Mouse (Mus musculus) embryonic facial prominence, embryonic 10.5 days (tissue): ENCODE measurements around the gene Obox2. TPM values are rescaled to one million over a fixed set of nuclear protein-coding genes. Genes with fewer than 3 reads are reported as not detected.
"Not testable (repeated sequence)": the region's sequence is repeated elsewhere in the genome, so short reads cannot be mapped to it uniquely, and the experiment has no call there.

Experiments
- DNase-seq: peaks from one replicate; pipeline ENCODE4 v3.0.0-alpha.2; 2017; ENCODE audit warnings: low spot score
- H3K27ac ChIP-seq: fragments of 300-500 bp; sonication (generic); replicated peaks from 2 replicates; pipeline ENCODE4 v1.5.1; 2016; ENCODE audit warnings: mild to moderate bottlenecking
- H3K27me3 ChIP-seq: fragments of 300-500 bp; sonication (generic); replicated peaks from 2 replicates; pipeline ENCODE4 v1.6.1; 2016; ENCODE audit warnings: low read depth, mild to moderate bottlenecking; ENCODE audit not compliant: poor library complexity, severe bottlenecking
- H3K36me3 ChIP-seq: fragments of 300-500 bp; sonication (generic); replicated peaks from 2 replicates; pipeline ENCODE4 v1.6.1; 2016; ENCODE audit warnings: mild to moderate bottlenecking, moderate library complexity
- H3K4me1 ChIP-seq: fragments of 300-500 bp; sonication (generic); 2 replicates; pipeline ENCODE4 v1.6.1; 2016
- H3K4me3 ChIP-seq: fragments of 300-500 bp; sonication (generic); 2 replicates; pipeline ENCODE4 v1.5.1; 2016; ENCODE audit warnings: mild to moderate bottlenecking, moderate library complexity
- H3K9me3 ChIP-seq: fragments of 300-500 bp; sonication (generic); 2 replicates; pipeline ENCODE4 v1.6.1; 2016; ENCODE audit warnings: mild to moderate bottlenecking
- WGBS: fragments of 180-500 bp; shearing (Covaris S2); methylation state at CpG from one replicate; pipeline ENCODE4 v1.1.7; 2016; 5-methylcytosine and 5-hydroxymethylcytosine counted together
- polyA plus RNA-seq: library from polyadenylated mRNA; unstranded; fragments of >200 nt; fragmentation: Nextera tagmentation; extraction: Ambion mirVana; gene quantifications from 2 replicates; pipeline ENCODE4 v1.2.1, GENCODE M21; 2016

Obox2 gene
- polyA plus RNA-seq, result not detected in 2 replicates

DNA sequence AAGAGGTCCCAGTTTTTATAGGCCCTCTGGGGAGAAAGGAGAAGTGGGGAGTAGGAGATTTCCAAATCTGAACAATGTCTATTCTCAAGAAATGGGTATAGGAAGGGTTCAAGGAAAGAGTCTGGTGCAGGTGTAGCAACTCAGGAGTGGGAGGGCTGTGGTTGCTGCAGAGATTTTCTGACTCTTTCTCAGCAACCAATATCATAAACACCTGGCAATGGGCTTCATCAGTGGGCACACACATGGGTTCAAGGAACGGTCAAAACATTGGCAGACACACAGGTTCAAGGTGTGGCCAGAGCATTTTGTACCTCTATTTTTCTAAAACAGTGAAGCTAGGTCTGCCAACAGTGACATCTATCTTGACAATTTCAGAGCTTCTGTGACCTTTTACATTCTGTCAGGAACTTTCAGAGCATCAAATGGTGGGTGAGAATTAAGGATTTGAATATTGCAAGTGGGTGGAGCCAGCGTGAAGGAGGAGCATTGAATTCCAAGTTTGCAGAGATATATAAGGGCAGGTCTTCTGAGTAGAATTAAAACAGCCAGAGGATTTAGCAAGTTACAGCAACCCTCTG, at the start of gene Obox2, which contains the start of gene Obox1:
Gene Obox2 (plus strand): TSS at position 301 of the 578 bp plus-strand sequence.
Gene Obox1 (plus strand): TSS at position 528 of the 578 bp plus-strand sequence.
- not testable (repeated sequence) for H3K36me3 ChIP-seq, H3K27ac ChIP-seq, H3K27me3 ChIP-seq, DNase-seq, H3K4me3 ChIP-seq, H3K9me3 ChIP-seq, H3K4me1 ChIP-seq
- no CpG with 5 or more reads among the region's 2 CpGs for WGBS

DNA sequence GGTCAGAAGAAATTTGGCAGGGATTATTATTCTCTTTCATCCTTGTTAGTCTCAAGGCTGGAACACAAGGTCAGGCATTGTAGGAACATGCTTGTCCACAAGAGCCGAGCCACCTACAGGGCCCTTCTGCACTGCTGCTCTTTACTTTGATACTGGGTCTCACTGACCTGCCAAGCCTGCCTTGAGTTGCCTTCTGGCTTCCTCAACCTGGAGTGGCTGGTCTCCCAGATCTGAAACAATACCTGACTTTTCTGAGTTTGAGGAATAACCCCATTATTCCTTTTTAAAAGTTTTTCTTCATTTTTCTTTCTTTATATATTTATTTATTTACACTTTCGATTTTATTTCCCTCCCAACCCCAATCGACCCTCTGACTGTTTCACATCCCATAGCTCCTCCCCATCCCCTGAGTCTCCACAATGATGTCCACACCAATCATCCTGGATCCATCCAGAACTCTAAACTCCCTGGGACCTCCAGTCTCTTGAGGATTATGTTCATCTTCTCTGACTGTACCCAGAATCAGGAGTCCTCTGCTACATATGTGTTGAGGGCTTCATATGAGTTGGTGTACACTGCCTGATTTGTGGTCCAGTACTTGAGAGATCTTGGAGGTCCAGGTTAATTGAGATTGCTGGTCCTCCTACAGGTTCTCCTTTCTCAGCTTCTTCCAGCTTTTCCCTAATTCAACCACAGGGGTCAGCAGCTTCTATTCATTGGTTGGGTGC, 10.8 kb downstream of the Obox2 start:
- DNase-seq, H3K36me3 ChIP-seq, H3K27me3 ChIP-seq, H3K27ac ChIP-seq, H3K4me1 ChIP-seq, H3K4me3 ChIP-seq: not testable (repeated sequence)
- H3K9me3 ChIP-seq, result peaks cover 30% of the 10 kb centered on the region
- WGBS, result 84% methylated on average over 3 of the region's 3 CpGs

DNA sequence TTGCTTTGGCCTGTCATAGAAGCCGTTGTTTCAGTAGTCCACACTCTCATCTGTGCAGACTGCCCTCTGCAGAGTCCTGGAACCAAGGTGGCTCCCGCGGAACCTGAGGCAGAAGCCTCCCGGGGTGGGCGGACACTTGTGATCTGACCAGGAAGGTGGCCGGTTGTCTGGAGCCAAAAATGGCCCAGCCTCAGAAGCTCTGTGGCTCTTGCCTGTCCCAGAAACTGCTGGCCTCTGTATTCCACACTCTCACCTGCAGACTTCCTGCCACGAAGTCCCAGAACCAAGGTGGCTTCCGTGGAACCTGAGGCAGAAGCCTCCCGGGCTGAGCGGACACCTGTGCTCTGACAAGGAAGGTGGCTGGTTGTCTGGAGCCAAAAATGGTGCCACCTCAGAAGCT, 18.3 kb downstream of the Obox2 start:
- H3K27me3 ChIP-seq, DNase-seq, H3K27ac ChIP-seq, H3K4me1 ChIP-seq, H3K36me3 ChIP-seq, H3K4me3 ChIP-seq: not testable (repeated sequence)
- 90% methylated on average over 10 of the region's 10 CpGs for WGBS
- peaks cover 21% of the 10 kb centered on the region for H3K9me3 ChIP-seq

DNA sequence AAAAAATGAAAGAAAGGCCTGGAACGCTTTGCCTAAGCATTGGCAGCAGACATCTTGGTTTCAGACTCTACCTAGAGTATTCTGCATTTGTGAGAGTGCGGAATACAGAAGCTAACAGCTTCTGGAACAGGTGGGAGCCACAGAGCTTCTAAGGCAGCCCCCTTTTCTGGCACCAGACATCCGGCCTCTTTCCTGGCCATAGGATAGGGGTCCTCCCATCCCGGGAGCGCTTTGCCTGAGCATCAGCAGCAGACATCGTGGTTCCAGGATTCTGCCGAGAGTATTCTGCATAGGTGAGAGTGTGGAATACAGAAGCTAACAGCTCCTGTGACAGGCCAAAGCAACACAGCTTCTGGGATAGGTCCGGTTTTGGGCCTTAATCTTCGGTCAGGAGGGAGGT, 29.5 kb downstream of the Obox2 start:
- not testable (repeated sequence) for H3K27ac ChIP-seq, H3K36me3 ChIP-seq, DNase-seq, H3K4me1 ChIP-seq, H3K27me3 ChIP-seq, H3K4me3 ChIP-seq
- WGBS, result 86% methylated on average over 9 of the region's 9 CpGs
- H3K9me3 ChIP-seq, result peaks cover 17% of the 10 kb centered on the region

DNA sequence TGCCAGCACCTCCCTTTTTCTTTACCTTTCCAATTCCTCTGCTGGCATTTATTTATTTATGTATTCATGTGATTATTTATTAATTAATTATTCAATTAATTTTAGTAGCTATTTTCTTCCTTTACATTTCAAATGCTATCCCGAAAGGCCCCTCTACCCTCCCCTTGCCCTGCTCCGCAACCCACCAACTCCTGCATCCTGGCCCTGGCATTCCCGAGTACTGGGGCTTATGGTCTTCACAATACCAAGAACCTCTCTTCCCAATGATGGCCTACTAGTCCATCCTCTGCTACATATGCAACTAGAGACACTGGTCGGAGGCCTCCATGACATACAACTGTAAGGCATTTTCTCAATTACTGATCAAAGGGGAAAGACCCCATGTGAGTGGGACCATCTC, 37.0 kb downstream of the Obox2 start:
- H3K9me3 ChIP-seq, result peaks cover 24% of the 10 kb centered on the region
- 83% methylated on average over 4 of the region's 4 CpGs for WGBS
- not testable (repeated sequence) for H3K4me1 ChIP-seq, H3K27me3 ChIP-seq, DNase-seq, H3K36me3 ChIP-seq, H3K27ac ChIP-seq, H3K4me3 ChIP-seq

Other genes starting within 250 kb of the Obox2 start
- gene Obox1, start 227 bp downstream of the Obox2 start, polyA plus RNA-seq, result not detected in 2 replicates